Mouse (Mus musculus) ES-Bruce4 (cell line): ENCODE results near the gene Csrnp1. TPM values are rescaled to one million over a fixed set of nuclear protein-coding genes. Genes with fewer than 3 reads are reported as not detected.

Experiments
- H3K27ac ChIP-seq: 2 replicates; pipeline ENCODE4 v1.5.1; 2012; ENCODE audit warnings: low read length, inconsistent platforms; ENCODE audit not compliant: insufficient read depth
- H3K27me3 ChIP-seq: 2 replicates; pipeline ENCODE4 v1.6.1; 2012; ENCODE audit warnings: mild to moderate bottlenecking, low read length, inconsistent platforms; ENCODE audit not compliant: control insufficient read depth, poor library complexity, insufficient read depth, severe bottlenecking
- H3K36me3 ChIP-seq: 2 replicates; pipeline ENCODE4 v1.6.1; 2012; ENCODE audit warnings: inconsistent platforms, mild to moderate bottlenecking, low read length, moderate library complexity; ENCODE audit not compliant: control insufficient read depth, poor library complexity, insufficient read depth, severe bottlenecking
- H3K4me1 ChIP-seq: one replicate; pipeline ENCODE4 v1.8.1; 2011; ENCODE audit warnings: low read length; ENCODE audit not compliant: control insufficient read depth, insufficient read depth
- H3K4me3 ChIP-seq: 2 replicates; pipeline ENCODE4 v1.5.1; 2011; ENCODE audit warnings: low read depth, mild to moderate bottlenecking, low read length
- H3K9ac ChIP-seq: 2 replicates; pipeline ENCODE4 v1.6.1; 2012; ENCODE audit warnings: low read depth, mild to moderate bottlenecking, inconsistent platforms; ENCODE audit not compliant: poor library complexity, severe bottlenecking
- H3K9me3 ChIP-seq: replicated peaks from 2 replicates; pipeline ENCODE4 v1.6.1; 2012; ENCODE audit warnings: mild to moderate bottlenecking, low read length, inconsistent platforms; ENCODE audit not compliant: control insufficient read depth, poor library complexity, insufficient read depth, severe bottlenecking
- CTCF ChIP-seq: IDR thresholded peaks from one replicate; pipeline ENCODE4 v1.8.1; 2011; ENCODE audit warnings: low read depth, low read length
- EP300 ChIP-seq: IDR thresholded peaks from 2 replicates; pipeline ENCODE4 v1.6.1; 2011; ENCODE audit warnings: low read depth, low read length; ENCODE audit not compliant: insufficient read depth
- POLR2A ChIP-seq: IDR thresholded peaks from one replicate; pipeline ENCODE4 v1.8.1; 2011; ENCODE audit warnings: low read length; ENCODE audit not compliant: insufficient read depth
- polyA plus RNA-seq: library from polyadenylated mRNA; stranded (reverse); fragments of >200 nt; gene quantifications from 2 replicates; pipeline ENCODE4 v1.2.4, GENCODE M21; 2011; ENCODE audit warnings: low read depth; ENCODE audit not compliant: missing spikeins, insufficient read depth, insufficient read length

Csrnp1 gene
- polyA plus RNA-seq, 1 experiment, result 28.4 TPM

GRCm38 (mm10) chr9:119951388-119951787 is 33.1 kb downstream of the Csrnp1 start:
- Histone ChIP-seq H3K4me3 (no peak overlapping the region), H3K9ac (no peak overlapping the region), H3K4me1 (no peaks in the 10 kb centered on the region), H3K9me3 (no peaks in the 10 kb centered on the region), H3K27me3 (no peaks in the 10 kb centered on the region), H3K27ac (no peak overlapping the region), H3K36me3 (no peaks in the 10 kb centered on the region)
- no peak for TF ChIP-seq CTCF
- no peak for TF ChIP-seq POLR2A
- no peak for TF ChIP-seq EP300

- no peaks in the 10 kb centered on the region for H3K4me1 ChIP-seq
- H3K4me3 ChIP-seq, result no peak overlapping the region
- no peaks in the 10 kb centered on the region for H3K27me3 ChIP-seq
- no peak for TF ChIP-seq POLR2A
- no peak for TF ChIP-seq EP300
- no peak for TF ChIP-seq CTCF
- no peak overlapping the region for H3K27ac ChIP-seq
- H3K9me3 ChIP-seq, result no peaks in the 10 kb centered on the region
- H3K9ac ChIP-seq, result no peak overlapping the region
- no peaks in the 10 kb centered on the region for H3K36me3 ChIP-seq
These were observed 34.0 kb downstream of the Csrnp1 start for GRCm38 (mm10) chr9:119950434-119950833.

GRCm38 (mm10) chr9:119948804-119949203 is 35.7 kb downstream of the Csrnp1 start:
- TF ChIP-seq POLR2A (no peak), CTCF (no peak), EP300 (no peak)
- no peaks in the 10 kb centered on the region for H3K36me3 ChIP-seq
- no peak overlapping the region for H3K9ac ChIP-seq
- H3K4me3 ChIP-seq, result no peak overlapping the region
- H3K27me3 ChIP-seq, result no peaks in the 10 kb centered on the region
- H3K9me3 ChIP-seq, result no peaks in the 10 kb centered on the region
- H3K27ac ChIP-seq, result no peak overlapping the region
- no peaks in the 10 kb centered on the region for H3K4me1 ChIP-seq

GRCm38 (mm10) chr9:119945173-119945900 is 39.1 kb downstream of the Csrnp1 start:
- no peak overlapping the region for H3K9ac ChIP-seq
- no peak overlapping the region for H3K4me3 ChIP-seq
- TF ChIP-seq CTCF (peak; percentile 78), EP300 (no peak)
- no peaks in the 10 kb centered on the region for H3K27me3 ChIP-seq
- no peak overlapping the region for H3K27ac ChIP-seq
- no peaks in the 10 kb centered on the region for H3K9me3 ChIP-seq
- no peaks in the 10 kb centered on the region for H3K4me1 ChIP-seq
- H3K36me3 ChIP-seq, result no peaks in the 10 kb centered on the region

GRCm38 (mm10) chr9:119943326-119943725 is 41.1 kb downstream of the Csrnp1 start:
- H3K9ac ChIP-seq, result no peak overlapping the region
- no peaks in the 10 kb centered on the region for H3K36me3 ChIP-seq
- H3K9me3 ChIP-seq, result no peaks in the 10 kb centered on the region
- no peak for TF ChIP-seq CTCF
- TF ChIP-seq POLR2A, result no peak
- TF ChIP-seq EP300, result no peak
- peak overlapping the region; percentile 19; the same call in 1 of the 2 replicates for H3K27ac ChIP-seq
- H3K27me3 ChIP-seq, result no peaks in the 10 kb centered on the region
- H3K4me1 ChIP-seq, result no peaks in the 10 kb centered on the region
- no peak overlapping the region for H3K4me3 ChIP-seq

- H3K27ac ChIP-seq, result no peak overlapping the region
- TF ChIP-seq EP300 (no peak), CTCF (no peak), POLR2A (no peak)
- no peaks in the 10 kb centered on the region for H3K9me3 ChIP-seq
These were observed 42.6 kb downstream of the Csrnp1 start for GRCm38 (mm10) chr9:119941861-119942260.

More at GRCm38 (mm10) chr9:119941861-119942260, 42.6 kb downstream of the Csrnp1 start:
- no peaks in the 10 kb centered on the region for H3K36me3 ChIP-seq
- no peak overlapping the region for H3K9ac ChIP-seq
- H3K4me3 ChIP-seq, result no peak overlapping the region
- H3K4me1 ChIP-seq, result no peaks in the 10 kb centered on the region
- no peaks in the 10 kb centered on the region for H3K27me3 ChIP-seq
